Mouse (Mus musculus): ENCODE data around the gene Cmtm2a.
"Not testable (repeated sequence)": the region's sequence is repeated elsewhere in the genome, so short reads cannot be mapped to it uniquely, and the experiment has no call there.

Cmtm2a gene

GRCm38 (mm10) chr8:104268937-104269440 lies 24.0 kb downstream of the Cmtm2a start:
- no peak for DNase-seq

GRCm38 (mm10) chr8:104268368-104268767 lies 24.6 kb downstream of the Cmtm2a start:
- DNase-seq, result no peak

- not testable (repeated sequence) for DNase-seq
These were observed 28.6 kb downstream of the Cmtm2a start for GRCm38 (mm10) chr8:104264271-104264935.

- not testable (repeated sequence) for DNase-seq
These were observed 31.2 kb downstream of the Cmtm2a start for GRCm38 (mm10) chr8:104261802-104262201.

- DNase-seq, result no peak
These were observed 40.0 kb downstream of the Cmtm2a start for GRCm38 (mm10) chr8:104253016-104253415.

GRCm38 (mm10) chr8:104251461-104251860 lies 41.5 kb downstream of the Cmtm2a start:
- DNase-seq, result no peak

- DNase-seq, result peak; percentile 77
These were observed 42.3 kb downstream of the Cmtm2a start, which contains the start of gene Cklf for GRCm38 (mm10) chr8:104250439-104251367. TSS of gene Cklf (plus strand) at chr8:104250861.

- DNase-seq, result no peak
These were observed 43.5 kb downstream of the Cmtm2a start for GRCm38 (mm10) chr8:104249442-104249996.

- DNase-seq, result peak; percentile 61
These were observed 44.7 kb downstream of the Cmtm2a start, which contains the start of gene Tk2 for GRCm38 (mm10) chr8:104248276-104248675. TSS of gene Tk2 (minus strand) at chr8:104248558.

GRCm38 (mm10) chr8:104247908-104248275 lies 45.1 kb downstream of the Cmtm2a start:
- peak; percentile 49 for DNase-seq

GRCm38 (mm10) chr8:104247054-104247907 lies 45.7 kb downstream of the Cmtm2a start:
- DNase-seq, result no peak

- no peak for DNase-seq
These were observed 46.4 kb downstream of the Cmtm2a start for GRCm38 (mm10) chr8:104246621-104247020.

- DNase-seq, result no peak
These were observed 50.8 kb downstream of the Cmtm2a start for GRCm38 (mm10) chr8:104242038-104242644.

- no peak for DNase-seq
These were observed 53.5 kb downstream of the Cmtm2a start for GRCm38 (mm10) chr8:104239418-104239861.

GRCm38 (mm10) chr8:104234573-104234972 lies 58.4 kb downstream of the Cmtm2a start:
- no peak for DNase-seq

- DNase-seq, result no peak
These were observed 60.1 kb downstream of the Cmtm2a start for GRCm38 (mm10) chr8:104232919-104233318.

- DNase-seq, result no peak
These were observed 60.9 kb downstream of the Cmtm2a start for GRCm38 (mm10) chr8:104232039-104232438.
